Mouse (Mus musculus) megakaryocyte, embryonic 14.5 days (primary cell): ENCODE measurements around the gene Gm48551.

Experiments used
- FLI1 ChIP-seq: IDR thresholded peaks from 2 replicates; pipeline ENCODE4 v1.6.1; 2012; ENCODE audit warnings: low read length, inconsistent platforms, mixed read lengths
- GATA1 ChIP-seq: IDR thresholded peaks from 3 replicates; pipeline ENCODE4 v1.6.1; 2012; ENCODE audit warnings: mixed read lengths, low read length, inconsistent platforms, borderline replicate concordance

GRCm38 (mm10) chr10:81427327-81427726 is 43.1 kb downstream of the Gm48551 start:
- no peak for TF ChIP-seq GATA1
- no peak for TF ChIP-seq FLI1
